Mouse (Mus musculus) stomach, postnatal 0 days (tissue): Measurements from ENCODE around the gene Olfr585.

Experiments used
- CTCF ChIP-seq: IDR thresholded peaks from 2 replicates; pipeline ENCODE4 v1.5.1; 2016; ENCODE audit warnings: antibody characterized with exemption, low read depth, mild to moderate bottlenecking, moderate library complexity
- EP300 ChIP-seq: optimal IDR thresholded peaks from 2 replicates; pipeline ENCODE3; 2016; ENCODE audit warnings: antibody characterized with exemption

DNA sequence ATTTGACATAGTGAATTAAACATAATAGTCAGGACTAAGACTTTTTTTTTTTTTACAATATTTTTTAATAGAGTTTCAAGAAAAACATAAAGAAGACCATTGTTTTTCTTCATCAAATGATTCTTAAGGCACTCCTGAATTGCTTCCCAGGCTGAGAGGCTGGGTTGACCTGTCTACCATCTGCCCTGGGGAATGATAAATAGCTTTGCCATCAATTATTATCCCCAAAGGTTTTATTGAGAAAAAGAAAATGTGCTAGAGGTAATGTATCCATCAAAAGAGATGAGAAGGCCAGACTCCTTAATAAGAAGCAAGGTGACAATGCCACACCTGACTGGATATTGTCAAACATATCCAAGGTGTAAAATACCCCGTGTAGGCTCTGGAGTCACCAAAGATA is 43.1 kb downstream of the Olfr585 start, which contains the start of gene Olfr588-ps1:
- TF ChIP-seq CTCF (no peak), EP300 (no peak)
